Mouse (Mus musculus) embryonic fibroblast, embryonic 13.5 days (primary cell): ENCODE data around the gene Abca6.

Source experiments
- CTCF ChIP-seq: IDR thresholded peaks from 2 replicates; pipeline ENCODE4 v1.5.1; 2011; ENCODE audit warnings: mild to moderate bottlenecking, control low read depth, low read length, moderate library complexity, borderline replicate concordance; ENCODE audit not compliant: insufficient read depth
- POLR2A ChIP-seq: IDR thresholded peaks from 2 replicates; pipeline ENCODE4 v1.6.1; 2011; ENCODE audit warnings: low read depth, mild to moderate bottlenecking, control low read depth, low read length, moderate library complexity

- TF ChIP-seq POLR2A: no peak
- TF ChIP-seq CTCF: no peak
Measured at GRCm38 (mm10) chr11:110257911-110258310, 6.3 kb upstream of the Abca6 start.
